Mouse (Mus musculus): Measurements from ENCODE around the gene Clic5. TPM values are rescaled to one million over a fixed set of nuclear protein-coding genes. Genes with fewer than 3 reads are reported as not detected.

Clic5 gene
- total and polyA plus RNA-seq, 2 experiments from 2014 or later = 17.8 to 37.0 TPM

DNA sequence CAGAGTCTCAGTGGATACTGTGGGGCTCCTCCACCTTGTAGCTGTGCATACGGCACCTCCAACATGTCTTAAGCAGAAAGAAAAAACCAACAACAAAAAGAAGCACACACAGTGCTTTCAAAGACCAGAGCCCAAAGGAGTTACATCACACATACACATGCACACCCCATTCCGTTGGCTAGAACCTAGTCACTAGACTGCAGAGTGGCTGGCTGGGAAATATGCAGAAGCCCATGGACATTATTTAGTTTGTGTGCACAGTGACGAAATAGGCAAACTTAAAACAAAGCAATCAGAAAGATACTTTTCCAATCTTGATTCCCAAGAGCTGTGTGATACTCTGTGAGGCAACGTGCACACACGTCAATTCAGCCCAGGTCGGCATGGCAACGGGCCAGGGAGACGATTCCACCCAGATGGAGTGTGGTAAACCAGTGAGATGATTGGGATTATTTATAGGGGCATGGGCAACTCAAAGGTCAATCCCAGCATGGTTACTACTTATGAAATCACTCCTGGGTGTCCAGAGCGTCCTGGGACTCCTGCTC, 57.8 kb downstream of the Clic5 start:
- H3K4me1 ChIP-seq (ENCODE audit: control insufficient read depth, insufficient read depth) = no peaks in the 10 kb centered on the region
- ATAC-seq (ENCODE audit: insufficient read depth, low read depth) (no peak), DNase-seq (ENCODE audit: low spot score) (no peak)
- no peak overlapping the region for H3K27ac ChIP-seq (ENCODE audit: low read depth)
- WGBS = 82% methylated on average over 9 of the region's 9 CpGs
- peaks cover 45% of the 10 kb centered on the region for H3K36me3 ChIP-seq (replicated peaks; ENCODE audit: control insufficient read depth, insufficient read depth, low read length)
- H3K4me3 ChIP-seq (ENCODE audit: low read depth, low read length) = no peak overlapping the region
- no peak for TF ChIP-seq EP300 (IDR thresholded peaks at IDR 0.05; ENCODE audit: low read depth)
- TF ChIP-seq CTCF (IDR thresholded peaks at IDR 0.05; ENCODE audit: low read depth) = no peak
- H3K4me2 ChIP-seq (ENCODE audit: low read depth, low read length) = no peak overlapping the region
- H3K9me3 ChIP-seq (replicated peaks; ENCODE audit: control insufficient read depth, low read length) = no peaks in the 10 kb centered on the region
- no peaks in the 10 kb centered on the region for H3K27me3 ChIP-seq (ENCODE audit: control insufficient read depth, insufficient read depth, low read length)
- H3K9ac ChIP-seq (replicated peaks; ENCODE audit: low read depth, low read length) = no peak overlapping the region

DNA sequence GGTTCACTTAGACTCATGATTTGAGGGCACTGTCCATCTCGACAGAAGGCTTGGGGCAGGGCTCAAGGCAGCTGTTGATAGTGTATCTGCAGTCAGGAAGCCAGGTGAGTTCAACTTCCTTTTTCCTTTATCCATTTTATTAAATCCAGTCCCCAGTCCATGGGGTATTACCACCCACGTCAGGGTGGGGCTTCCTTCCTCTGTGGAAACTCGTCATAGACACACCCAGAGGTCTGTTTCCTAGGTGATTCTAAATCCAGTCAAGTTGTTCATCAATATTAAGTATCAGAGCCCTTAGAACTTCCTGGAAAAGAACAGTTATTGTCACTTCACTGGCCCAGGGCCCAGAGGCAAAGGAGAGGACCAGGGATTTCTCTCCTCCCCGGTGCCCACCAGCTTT, 61.2 kb downstream of the Clic5 start:
- Histone ChIP-seq H3K9ac (replicated peaks; ENCODE audit: low read depth, low read length) (no peak overlapping the region), H3K4me2 (ENCODE audit: low read depth, low read length) (no peak overlapping the region), H3K9me3 (replicated peaks; ENCODE audit: control insufficient read depth, low read length) (no peaks in the 10 kb centered on the region), H3K4me3 (ENCODE audit: low read depth, low read length) (no peak overlapping the region), H3K27ac (ENCODE audit: low read depth) (no peak overlapping the region), H3K4me1 (ENCODE audit: control insufficient read depth, insufficient read depth) (no peaks in the 10 kb centered on the region), H3K36me3 (replicated peaks; ENCODE audit: control insufficient read depth, insufficient read depth, low read length) (peaks cover 54% of the 10 kb centered on the region), H3K27me3 (ENCODE audit: control insufficient read depth, insufficient read depth, low read length) (no peaks in the 10 kb centered on the region)
- WGBS = 63% methylated on average over 4 of the region's 4 CpGs
- DNase-seq (ENCODE audit: low spot score) (no peak), ATAC-seq (ENCODE audit: insufficient read depth, low read depth) (no peak)
- TF ChIP-seq CTCF (IDR thresholded peaks at IDR 0.05; ENCODE audit: low read depth) (no peak), EP300 (IDR thresholded peaks at IDR 0.05; ENCODE audit: low read depth) (no peak)

DNA sequence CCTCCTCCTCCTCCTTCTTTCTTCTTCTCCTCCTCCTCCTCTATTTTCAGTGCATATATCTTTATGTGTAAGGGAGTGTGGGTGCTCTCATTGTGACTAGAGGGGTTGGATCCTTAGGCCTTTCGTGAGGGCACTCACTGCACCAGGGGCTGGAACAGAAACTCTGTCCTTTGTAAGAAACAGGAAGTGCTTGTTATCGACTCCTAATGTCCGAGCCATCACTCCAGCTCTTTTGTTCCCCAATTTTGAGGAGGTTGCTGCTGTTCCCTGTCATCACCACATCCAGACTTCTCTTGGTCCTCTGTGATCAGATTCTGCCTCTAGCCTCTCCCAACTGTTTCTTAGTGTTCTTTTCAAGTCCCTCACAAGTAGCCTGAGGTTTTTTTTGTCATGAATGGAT, 64.3 kb downstream of the Clic5 start:
- no peak overlapping the region for H3K4me3 ChIP-seq (ENCODE audit: low read depth, low read length)
- no peak for DNase-seq (ENCODE audit: low spot score)
- H3K27ac ChIP-seq (ENCODE audit: low read depth) = no peak overlapping the region
- no peaks in the 10 kb centered on the region for H3K4me1 ChIP-seq (ENCODE audit: control insufficient read depth, insufficient read depth)
- no peak for ATAC-seq (ENCODE audit: insufficient read depth, low read depth)
- H3K27me3 ChIP-seq (ENCODE audit: control insufficient read depth, insufficient read depth, low read length) = no peaks in the 10 kb centered on the region
- H3K9ac ChIP-seq (replicated peaks; ENCODE audit: low read depth, low read length) = no peak overlapping the region
- no peak for TF ChIP-seq EP300 (IDR thresholded peaks at IDR 0.05; ENCODE audit: low read depth)
- TF ChIP-seq CTCF (IDR thresholded peaks at IDR 0.05; ENCODE audit: low read depth) = no peak
- peaks cover 41% of the 10 kb centered on the region for H3K36me3 ChIP-seq (replicated peaks; ENCODE audit: control insufficient read depth, insufficient read depth, low read length)
- H3K4me2 ChIP-seq (ENCODE audit: low read depth, low read length) = no peak overlapping the region
- 52% methylated on average over 3 of the region's 3 CpGs for WGBS
- H3K9me3 ChIP-seq (replicated peaks; ENCODE audit: control insufficient read depth, low read length) = no peaks in the 10 kb centered on the region

DNA sequence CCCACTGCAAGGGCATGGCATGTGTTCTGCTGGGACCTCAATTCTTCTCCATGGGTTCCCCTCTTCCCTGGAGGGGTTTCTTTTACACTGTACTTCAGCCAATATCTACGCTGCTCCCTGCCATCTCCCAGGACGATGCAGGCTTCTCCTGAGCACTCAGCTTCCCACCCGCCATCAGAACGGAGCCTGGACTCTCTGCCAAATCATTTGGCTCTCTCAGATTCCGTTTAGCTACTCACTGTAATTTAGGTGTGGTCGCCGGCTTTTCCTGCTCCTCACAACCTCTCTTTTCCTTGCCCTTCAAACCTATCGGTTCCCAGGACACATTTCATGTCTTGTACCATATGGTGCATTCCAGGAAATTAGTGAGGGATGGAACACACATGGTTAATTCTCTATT, 66.3 kb downstream of the Clic5 start:
- ATAC-seq (ENCODE audit: insufficient read depth, low read depth) = no peak
- Histone ChIP-seq H3K4me3 (ENCODE audit: low read depth, low read length) (no peak overlapping the region), H3K27ac (ENCODE audit: low read depth) (no peak overlapping the region), H3K4me1 (ENCODE audit: control insufficient read depth, insufficient read depth) (no peaks in the 10 kb centered on the region), H3K27me3 (ENCODE audit: control insufficient read depth, insufficient read depth, low read length) (no peaks in the 10 kb centered on the region), H3K4me2 (ENCODE audit: low read depth, low read length) (no peak overlapping the region), H3K36me3 (replicated peaks; ENCODE audit: control insufficient read depth, insufficient read depth, low read length) (peaks cover 39% of the 10 kb centered on the region), H3K9me3 (replicated peaks; ENCODE audit: control insufficient read depth, low read length) (no peaks in the 10 kb centered on the region), H3K9ac (replicated peaks; ENCODE audit: low read depth, low read length) (no peak overlapping the region)
- DNase-seq (ENCODE audit: low spot score) = no peak
- WGBS = 51% methylated on average over 8 of the region's 8 CpGs
- TF ChIP-seq EP300 (IDR thresholded peaks at IDR 0.05; ENCODE audit: low read depth) (no peak), CTCF (IDR thresholded peaks at IDR 0.05; ENCODE audit: low read depth) (no peak)

DNA sequence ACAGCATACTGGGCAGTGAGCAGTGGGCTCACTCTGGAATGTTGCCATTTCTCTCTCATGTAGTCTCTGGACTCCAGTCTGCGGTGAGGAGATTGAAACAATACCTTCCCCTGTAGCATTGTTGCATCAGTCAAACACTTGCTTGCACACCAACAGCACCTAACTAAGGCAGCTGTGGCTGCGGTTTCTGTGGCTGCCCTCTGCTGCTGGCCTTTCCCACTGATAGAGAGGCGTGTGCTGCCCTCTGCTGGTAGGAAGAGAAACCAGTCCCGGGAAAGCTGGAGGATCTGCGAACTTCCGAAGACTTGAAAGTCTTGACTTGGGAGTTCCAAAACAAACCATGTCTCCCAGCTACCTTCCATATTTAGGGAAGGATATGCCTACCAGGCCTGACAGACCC, 68.2 kb downstream of the Clic5 start:
- Histone ChIP-seq H3K4me1 (ENCODE audit: control insufficient read depth, insufficient read depth) (no peaks in the 10 kb centered on the region), H3K27ac (ENCODE audit: low read depth) (no peak overlapping the region), H3K9ac (replicated peaks; ENCODE audit: low read depth, low read length) (no peak overlapping the region), H3K36me3 (replicated peaks; ENCODE audit: control insufficient read depth, insufficient read depth, low read length) (peaks cover 20% of the 10 kb centered on the region; the same call in 1 of the 2 replicates), H3K4me3 (ENCODE audit: low read depth, low read length) (no peak overlapping the region), H3K4me2 (ENCODE audit: low read depth, low read length) (no peak overlapping the region), H3K27me3 (ENCODE audit: control insufficient read depth, insufficient read depth, low read length) (no peaks in the 10 kb centered on the region), H3K9me3 (replicated peaks; ENCODE audit: control insufficient read depth, low read length) (no peaks in the 10 kb centered on the region)
- TF ChIP-seq CTCF (IDR thresholded peaks at IDR 0.05; ENCODE audit: low read depth) (peak; percentile 97), EP300 (IDR thresholded peaks at IDR 0.05; ENCODE audit: low read depth) (no peak)
- DNase-seq (ENCODE audit: low spot score) (peak; percentile 85), ATAC-seq (ENCODE audit: insufficient read depth, low read depth) (peak; percentile 75)
- whole genome bisulfite sequencing = 2% methylated on average over 6 of the region's 6 CpGs

DNA sequence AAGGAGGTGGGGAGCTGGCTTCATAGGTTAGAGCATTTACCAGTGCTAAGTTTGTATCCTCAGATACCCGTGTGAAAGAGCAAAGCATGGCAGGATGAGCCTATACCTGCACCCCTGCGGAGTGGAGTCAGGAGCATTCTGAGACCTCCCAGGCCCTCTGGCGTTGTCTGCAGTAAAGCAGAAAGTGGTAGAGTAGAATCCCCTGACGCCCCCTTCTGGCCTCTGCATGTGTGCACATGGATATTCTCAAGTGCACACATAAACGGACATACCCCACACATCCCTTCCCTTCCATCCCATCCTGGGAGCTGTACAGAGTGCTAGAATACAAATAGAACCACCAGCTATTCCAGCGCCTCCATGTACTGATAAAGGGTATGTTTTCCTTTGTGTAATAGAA, 70.9 kb downstream of the Clic5 start:
- H3K9me3 ChIP-seq (replicated peaks; ENCODE audit: control insufficient read depth, low read length) = no peaks in the 10 kb centered on the region
- H3K4me1 ChIP-seq (ENCODE audit: control insufficient read depth, insufficient read depth) = no peaks in the 10 kb centered on the region
- no peak for DNase-seq (ENCODE audit: low spot score)
- H3K27me3 ChIP-seq (ENCODE audit: control insufficient read depth, insufficient read depth, low read length) = no peaks in the 10 kb centered on the region
- H3K36me3 ChIP-seq (replicated peaks; ENCODE audit: control insufficient read depth, insufficient read depth, low read length) = peaks cover 14% of the 10 kb centered on the region; the same call in 1 of the 2 replicates
- peak; percentile 23 for TF ChIP-seq CTCF (IDR thresholded peaks at IDR 0.05; ENCODE audit: low read depth)
- no peak for TF ChIP-seq EP300 (IDR thresholded peaks at IDR 0.05; ENCODE audit: low read depth)
- no peak overlapping the region for H3K27ac ChIP-seq (ENCODE audit: low read depth)
- H3K9ac ChIP-seq (replicated peaks; ENCODE audit: low read depth, low read length) = no peak overlapping the region
- WGBS = 47% methylated on average over 6 of the region's 6 CpGs
- ATAC-seq (ENCODE audit: insufficient read depth, low read depth) = no peak
- no peak overlapping the region for H3K4me3 ChIP-seq (ENCODE audit: low read depth, low read length)
- H3K4me2 ChIP-seq (ENCODE audit: low read depth, low read length) = no peak overlapping the region
